Comparison of ENCODE assay signal across 13 mouse cellular contexts in genomic region chr1:155493333-155493732, GRCm38 (mm10).
"Had no signal": no experiment of that assay in that cellular context is flagged by ENCODE, and none has a peak within 500 bp of the region (broad histone marks: within the 10 kb centered on the region; RNA-seq: fewer than 3 reads in every experiment).

No protein-coding gene starts in this region.

- H3K4me3 ChIP-seq: limb, embryonic 12.5 days; midbrain, embryonic 12.5 days had no signal

- ATAC-seq: midbrain, embryonic 16.5 days had no signal

- H3K27me3 ChIP-seq: limb, embryonic 12.5 days had no signal

- H3K36me3 ChIP-seq: limb, embryonic 12.5 days; midbrain, embryonic 12.5 days had no signal

- H3K4me2 ChIP-seq: limb, embryonic 12.5 days; midbrain, embryonic 12.5 days had no signal

- H3K9me3 ChIP-seq: limb, embryonic 12.5 days; midbrain, embryonic 12.5 days had no signal

- DNase-seq: kidney, postnatal 10 days; kidney, postnatal 4 days; liver; lung, adult 18-20 months; right cerebral cortex, adult 18-20 months; right cerebral cortex, postnatal 25 days; thymus, adult 18-20 months; thymus, postnatal 14 days had no signal

- H3K9ac ChIP-seq: limb, embryonic 12.5 days; liver, embryonic 14.5 days; midbrain, embryonic 12.5 days had no signal

- H3K27ac ChIP-seq: limb, embryonic 12.5 days; liver, embryonic 14.5 days; midbrain, embryonic 12.5 days; stomach, postnatal 0 days had no signal
